Mouse (Mus musculus): ENCODE measurements around the gene Trip10. TPM values are rescaled to one million over a fixed set of nuclear protein-coding genes. Genes with fewer than 3 reads are reported as not detected.

The Trip10 gene
- total RNA-seq (2014; rRNA removed; ENCODE audit: low replicate concordance) (26.6 and 28.7 TPM in 2 replicates), polyA plus RNA-seq (2015; fragmentation: Nextera tagmentation; extraction: Ambion mirVana) (32.3 and 32.4 TPM in 2 replicates)

DNA sequence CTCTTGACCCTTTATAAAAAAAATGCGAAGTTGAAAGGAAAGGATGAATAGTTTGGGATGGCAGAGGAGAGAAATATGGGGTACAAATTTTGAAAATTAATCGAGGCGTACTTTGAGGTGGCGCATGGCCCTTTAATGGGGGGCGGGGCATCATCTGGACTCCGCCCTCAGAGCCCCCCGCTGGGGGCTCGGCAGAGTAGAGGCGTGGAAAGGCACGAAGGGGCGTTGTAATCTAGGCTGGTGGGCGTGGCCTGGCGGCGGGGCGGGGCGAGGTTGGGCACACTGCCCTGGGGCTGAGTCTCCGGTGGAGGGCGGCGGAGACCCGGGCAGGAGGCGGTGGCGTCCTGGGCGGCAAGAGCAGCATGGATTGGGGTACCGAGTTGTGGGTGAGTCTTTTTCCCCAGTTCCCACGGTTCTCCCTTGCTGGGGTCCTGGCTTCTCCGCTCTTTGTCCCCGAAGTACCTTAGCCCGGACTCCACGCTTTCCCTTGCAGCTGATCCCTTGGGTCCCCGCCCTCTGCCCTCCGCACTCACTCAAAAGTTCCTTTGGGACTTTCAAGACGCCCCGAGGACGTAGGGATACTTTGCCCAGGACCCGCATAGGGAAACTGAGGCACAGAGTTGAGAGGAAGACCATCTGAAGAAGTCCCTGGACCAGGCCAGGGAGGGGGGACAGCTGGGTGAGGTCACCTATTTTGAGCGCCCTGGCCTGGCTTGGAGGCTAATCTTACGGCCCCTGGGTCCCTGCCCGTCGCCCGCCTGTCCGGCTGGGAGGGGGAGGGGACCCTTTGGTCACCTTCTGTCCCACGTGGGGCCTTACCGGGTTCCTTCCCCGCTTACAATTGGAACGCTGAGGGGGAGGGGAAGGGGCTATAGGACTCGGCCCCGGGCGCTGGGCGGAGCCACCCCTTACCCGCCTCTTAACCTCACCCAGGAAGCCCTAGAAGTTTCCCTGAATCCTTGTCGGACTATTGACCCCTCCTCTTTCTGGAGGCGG lies at the start of gene Trip10:
TSS of gene Trip10 (plus strand) at position 270 of the 996 bp plus-strand sequence.
- H3K4me2 ChIP-seq (ENCODE audit: low read depth, low read length) = peak within 1 kb of the TSS; percentile 84
- peak within 1 kb of the TSS; percentile 90 for H3K4me3 ChIP-seq (ENCODE audit: low read depth, low read length)
- peaks cover 23% of the 10 kb centered on the region for H3K36me3 ChIP-seq (replicated peaks; ENCODE audit: control insufficient read depth, insufficient read depth, low read length)
- DNase-seq (ENCODE audit: low spot score) = peak; percentile 92
- H3K4me1 ChIP-seq (ENCODE audit: control insufficient read depth, insufficient read depth) = peaks cover 21% of the 10 kb centered on the region
- H3K9me3 ChIP-seq (replicated peaks; ENCODE audit: control insufficient read depth, low read length) = no peaks in the 10 kb centered on the region
- no peak for TF ChIP-seq EP300 (IDR thresholded peaks at IDR 0.05; ENCODE audit: low read depth)
- TF ChIP-seq CTCF (IDR thresholded peaks at IDR 0.05; ENCODE audit: low read depth) = peak; percentile 22
- no peaks in the 10 kb centered on the region for H3K27me3 ChIP-seq (ENCODE audit: control insufficient read depth, insufficient read depth, low read length)
- peak within 1 kb of the TSS; percentile 47 for H3K9ac ChIP-seq (replicated peaks; ENCODE audit: low read depth, low read length)
- peak within 1 kb of the TSS; percentile 93 for H3K27ac ChIP-seq (ENCODE audit: low read depth)
- WGBS = 0% methylated on average over 49 of the region's 52 CpGs
- peak; percentile 57 for ATAC-seq (ENCODE audit: insufficient read depth, low read depth)

DNA sequence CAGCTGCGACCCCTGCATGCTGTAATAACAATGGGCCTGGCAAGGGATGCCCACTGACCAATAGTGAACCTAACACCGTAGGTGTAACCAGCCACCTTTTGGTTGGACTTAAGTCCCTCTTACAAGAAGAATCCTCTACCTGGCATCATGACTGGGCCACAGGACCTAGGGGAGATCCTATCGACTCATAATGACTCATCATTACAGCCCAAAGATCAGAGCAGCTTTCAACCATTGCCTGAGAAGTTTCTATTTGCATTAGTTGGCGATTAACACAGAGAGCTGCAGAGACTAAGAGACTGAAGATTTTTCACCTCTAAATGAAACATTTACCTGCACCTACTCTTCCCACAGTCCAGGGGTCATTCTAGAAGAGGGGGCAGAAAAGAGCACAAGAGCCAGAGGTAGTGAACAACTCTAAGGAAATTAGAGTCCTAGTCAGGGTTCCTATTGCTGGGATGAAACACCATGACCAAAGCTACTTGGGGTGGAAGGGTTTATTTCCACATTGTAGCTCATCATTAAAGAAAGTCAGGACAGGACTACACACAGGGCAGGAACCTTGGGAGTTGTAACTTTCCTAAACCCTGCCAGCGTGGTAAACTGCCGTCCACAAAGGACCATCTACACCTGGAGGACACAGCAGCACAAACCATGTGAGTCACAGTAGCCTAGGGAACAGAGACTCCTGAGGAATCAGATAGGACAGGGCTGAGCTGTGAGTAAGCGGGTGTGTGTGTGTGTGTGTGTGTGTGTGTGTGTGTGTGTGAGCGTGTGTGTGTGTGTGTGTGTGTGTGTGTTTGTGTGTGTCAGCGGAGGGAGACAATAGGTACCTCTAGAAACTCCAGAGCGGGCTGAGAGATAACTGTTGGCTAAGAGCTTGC lies 47.2 kb upstream of the Trip10 start:
- no peak for ATAC-seq (ENCODE audit: insufficient read depth, low read depth)
- no peaks in the 10 kb centered on the region for H3K9me3 ChIP-seq (replicated peaks; ENCODE audit: control insufficient read depth, low read length)
- H3K27ac ChIP-seq (ENCODE audit: low read depth) = no peak overlapping the region
- no peaks in the 10 kb centered on the region for H3K36me3 ChIP-seq (replicated peaks; ENCODE audit: control insufficient read depth, insufficient read depth, low read length)
- no peak for TF ChIP-seq CTCF (IDR thresholded peaks at IDR 0.05; ENCODE audit: low read depth)
- TF ChIP-seq EP300 (IDR thresholded peaks at IDR 0.05; ENCODE audit: low read depth) = no peak
- H3K27me3 ChIP-seq (ENCODE audit: control insufficient read depth, insufficient read depth, low read length) = no peaks in the 10 kb centered on the region
- H3K4me3 ChIP-seq (ENCODE audit: low read depth, low read length) = no peak overlapping the region
- no peak overlapping the region for H3K4me2 ChIP-seq (ENCODE audit: low read depth, low read length)
- WGBS = 65% methylated on average over 10 of the region's 10 CpGs
- H3K9ac ChIP-seq (replicated peaks; ENCODE audit: low read depth, low read length) = no peak overlapping the region
- H3K4me1 ChIP-seq (ENCODE audit: control insufficient read depth, insufficient read depth) = no peaks in the 10 kb centered on the region
- no peak for DNase-seq (ENCODE audit: low spot score)

DNA sequence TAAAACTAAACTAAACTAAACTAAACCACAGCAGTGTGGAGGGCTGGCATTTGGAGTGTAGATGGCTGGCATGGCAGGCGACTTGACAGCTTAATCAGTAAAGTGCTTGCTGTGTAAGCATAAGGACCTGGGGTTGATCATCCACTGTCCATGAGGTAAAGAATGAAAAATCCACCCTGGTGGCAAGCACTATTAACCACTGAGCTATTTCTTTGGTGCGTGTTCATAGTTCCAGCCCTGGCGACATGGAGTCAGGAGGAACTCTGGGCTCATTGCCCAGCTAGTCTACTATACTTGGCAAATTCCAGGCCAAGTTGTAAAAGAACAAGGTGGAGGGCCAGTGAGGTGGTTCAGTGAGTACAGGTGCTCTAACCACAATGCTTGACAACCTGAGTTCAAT lies 41.3 kb upstream of the Trip10 start:
- Histone ChIP-seq H3K4me3 (ENCODE audit: low read depth, low read length) (no peak overlapping the region), H3K9me3 (replicated peaks; ENCODE audit: control insufficient read depth, low read length) (no peaks in the 10 kb centered on the region), H3K4me2 (ENCODE audit: low read depth, low read length) (no peak overlapping the region), H3K4me1 (ENCODE audit: control insufficient read depth, insufficient read depth) (no peaks in the 10 kb centered on the region), H3K9ac (replicated peaks; ENCODE audit: low read depth, low read length) (no peak overlapping the region), H3K36me3 (replicated peaks; ENCODE audit: control insufficient read depth, insufficient read depth, low read length) (no peaks in the 10 kb centered on the region), H3K27ac (ENCODE audit: low read depth) (no peak overlapping the region), H3K27me3 (ENCODE audit: control insufficient read depth, insufficient read depth, low read length) (no peaks in the 10 kb centered on the region)
- TF ChIP-seq CTCF (IDR thresholded peaks at IDR 0.05; ENCODE audit: low read depth) (no peak), EP300 (IDR thresholded peaks at IDR 0.05; ENCODE audit: low read depth) (no peak)
- 48% methylated on average over 3 of the region's 3 CpGs for WGBS
- DNase-seq (ENCODE audit: low spot score) = no peak
- no peak for ATAC-seq (ENCODE audit: insufficient read depth, low read depth)

GRCm38 (mm10) chr17:57209330-57209729 lies 39.9 kb upstream of the Trip10 start:
- TF ChIP-seq CTCF (IDR thresholded peaks at IDR 0.05; ENCODE audit: low read depth) (no peak), EP300 (IDR thresholded peaks at IDR 0.05; ENCODE audit: low read depth) (no peak)
- H3K27ac ChIP-seq (ENCODE audit: low read depth) = no peak overlapping the region
- H3K9ac ChIP-seq (replicated peaks; ENCODE audit: low read depth, low read length) = no peak overlapping the region
- H3K27me3 ChIP-seq (ENCODE audit: control insufficient read depth, insufficient read depth, low read length) = no peaks in the 10 kb centered on the region
- H3K4me1 ChIP-seq (ENCODE audit: control insufficient read depth, insufficient read depth) = no peaks in the 10 kb centered on the region
- H3K4me2 ChIP-seq (ENCODE audit: low read depth, low read length) = no peak overlapping the region
- 67% methylated on average over 4 of the region's 4 CpGs for WGBS
- H3K4me3 ChIP-seq (ENCODE audit: low read depth, low read length) = no peak overlapping the region
- H3K9me3 ChIP-seq (replicated peaks; ENCODE audit: control insufficient read depth, low read length) = no peaks in the 10 kb centered on the region
- no peaks in the 10 kb centered on the region for H3K36me3 ChIP-seq (replicated peaks; ENCODE audit: control insufficient read depth, insufficient read depth, low read length)
- DNase-seq (ENCODE audit: low spot score) (no peak), ATAC-seq (ENCODE audit: insufficient read depth, low read depth) (no peak)

GRCm38 (mm10) chr17:57211501-57211900 lies 37.8 kb upstream of the Trip10 start:
- ATAC-seq (ENCODE audit: insufficient read depth, low read depth) = no peak
- no peaks in the 10 kb centered on the region for H3K4me1 ChIP-seq (ENCODE audit: control insufficient read depth, insufficient read depth)
- H3K36me3 ChIP-seq (replicated peaks; ENCODE audit: control insufficient read depth, insufficient read depth, low read length) = no peaks in the 10 kb centered on the region
- H3K27me3 ChIP-seq (ENCODE audit: control insufficient read depth, insufficient read depth, low read length) = no peaks in the 10 kb centered on the region
- H3K9ac ChIP-seq (replicated peaks; ENCODE audit: low read depth, low read length) = no peak overlapping the region
- H3K4me2 ChIP-seq (ENCODE audit: low read depth, low read length) = no peak overlapping the region
- DNase-seq (ENCODE audit: low spot score) = no peak
- no peak overlapping the region for H3K4me3 ChIP-seq (ENCODE audit: low read depth, low read length)
- WGBS = 59% methylated on average over 9 of the region's 9 CpGs
- H3K9me3 ChIP-seq (replicated peaks; ENCODE audit: control insufficient read depth, low read length) = no peaks in the 10 kb centered on the region
- H3K27ac ChIP-seq (ENCODE audit: low read depth) = no peak overlapping the region
- TF ChIP-seq CTCF (IDR thresholded peaks at IDR 0.05; ENCODE audit: low read depth) = no peak
- no peak for TF ChIP-seq EP300 (IDR thresholded peaks at IDR 0.05; ENCODE audit: low read depth)

Data from heart, postnatal 0 days (tissue).